Mouse (Mus musculus): ENCODE data around the gene Casc4.

- TF ChIP-seq CTCF (conservative IDR thresholded peaks at IDR 0.05; ENCODE audit: low read length) (no peak), POU5F1 (IDR thresholded peaks at IDR 0.05; ENCODE audit: borderline replicate concordance, low read length) (no peak), NANOG (IDR thresholded peaks at IDR 0.05; ENCODE audit: borderline replicate concordance, low read length) (no peak)
Measured at GRCm38 (mm10) chr2:121954971-121955656, 88.3 kb downstream of the Casc4 start.

Data from E14TG2a.4 (cell line).